Comparison of ENCODE assay signal across 8 mouse cellular contexts in genomic region chr5:125392977-125393621, GRCm38 (mm10). TPM values are rescaled to one million over a fixed set of nuclear protein-coding genes. Genes with fewer than 3 reads are reported as not detected.
DNase-seq lines count a peak whose midpoint lies in the region; ATAC-seq lines count a peak whose summit lies in the region.

No protein-coding gene starts in this region.

- peak; percentile 63 for ATAC-seq in inflammation-experienced regulatory T-cells, adult 6 months
- peak; percentile 73 for ATAC-seq in megakaryocyte-erythroid progenitor cell, adult 5-6 weeks (replicated peaks; ENCODE audit: low FRiP score, low TSS enrichment, poor library complexity, severe bottlenecking)

- DNase-seq in adrenal gland, adult (ENCODE audit: inconsistent age in 2 of 2, low spot score in 1 of 2), result peak; percentile 98 to 99
- DNase-seq in embryo, embryonic 10.5 days (ENCODE audit: low spot score), result peak; percentile 97
- DNase-seq in gastrocnemius, postnatal 14 days, result peak; percentile 97
- peak; percentile 96 to 97 for DNase-seq in left cerebral cortex, postnatal 10 days (ENCODE audit: extremely low spot score in 1 of 2, low spot score in 2 of 2)
- DNase-seq in right cerebral cortex, postnatal 25 days, result peak; percentile 94
- peak; percentile 94 to 96 for DNase-seq in urinary bladder, postnatal 4 days (ENCODE audit: low spot score in 2 of 2)

- intact Hi-C loops in gastrocnemius, postnatal 14 days (cut with DNase I; ENCODE audit: low total_unique reads), result no loop called here
- intact Hi-C loops in left cerebral cortex, postnatal 10 days (cut with DNase I), result no loop called here

RNA-seq across cellular contexts. Expression of gene Ubc, which starts 3.1 kb away (rescaled TPM):
- 1,000 to 10,000 TPM in 1 of 2 experiments, 100 to 1,000 TPM in 1; 660 to 1,001 TPM for total RNA-seq in gastrocnemius, postnatal 14 days (2021)
- 1,000 to 10,000 TPM in 2 of 3 experiments, 100 to 1,000 TPM in 1; 741 to 1,375 (median 1,290) TPM for polyA plus RNA-seq in inflammation-experienced regulatory T-cells, adult 6 months (2017; shearing (Covaris generic))
- total RNA-seq in left cerebral cortex, postnatal 10 days (2021), result 100 to 1,000 TPM; 831 to 842 TPM
- 110 and 133 TPM in 2 replicates for total RNA-seq in megakaryocyte-erythroid progenitor cell, adult 5-6 weeks (2014; fragmentation: Nextera tagmentation)
- 202 and 258 TPM in 2 replicates for total RNA-seq in megakaryocyte-erythroid progenitor cell, adult 5-6 weeks (2017)

RNA-seq across cellular contexts. Expression of gene Gm10382, which starts 4.0 kb away (rescaled TPM):
- total RNA-seq in gastrocnemius, postnatal 14 days (2021), result not detected
- polyA plus RNA-seq in inflammation-experienced regulatory T-cells, adult 6 months (2017; shearing (Covaris generic)), result 1 to 10 TPM in 2 of 3 experiments, under 1 TPM in 1; 0.65 to 1.1 (median 1.0) TPM
- under 1 TPM; 0.39 to 0.56 TPM for total RNA-seq in left cerebral cortex, postnatal 10 days (2021)
- not detected in 2 replicates for total RNA-seq in megakaryocyte-erythroid progenitor cell, adult 5-6 weeks (2014; fragmentation: Nextera tagmentation)
- total RNA-seq in megakaryocyte-erythroid progenitor cell, adult 5-6 weeks (2017), result 0.56 TPM in 1 of 2 replicates, not detected in the other

RNA-seq across cellular contexts. Expression of gene Dhx37, which starts 40.8 kb away (rescaled TPM):
- total RNA-seq in gastrocnemius, postnatal 14 days (2021), result 1 to 10 TPM; 3.6 to 4.0 TPM
- polyA plus RNA-seq in inflammation-experienced regulatory T-cells, adult 6 months (2017; shearing (Covaris generic)), result 10 to 100 TPM in 1 of 3 experiments, 1 to 10 TPM in 2; 6.9 to 10.2 (median 9.2) TPM
- total RNA-seq in left cerebral cortex, postnatal 10 days (2021), result 10 to 100 TPM; 12.2 to 14.5 TPM
- 21.2 and 34.5 TPM in 2 replicates for total RNA-seq in megakaryocyte-erythroid progenitor cell, adult 5-6 weeks (2014; fragmentation: Nextera tagmentation)
- 69.0 and 83.7 TPM in 2 replicates for total RNA-seq in megakaryocyte-erythroid progenitor cell, adult 5-6 weeks (2017)

RNA-seq across cellular contexts. Expression of gene Bri3bp, which starts 48.3 kb away (rescaled TPM):
- 1 to 10 TPM; 5.3 to 6.4 TPM for total RNA-seq in gastrocnemius, postnatal 14 days (2021)
- polyA plus RNA-seq in inflammation-experienced regulatory T-cells, adult 6 months (2017; shearing (Covaris generic)), result 10 to 100 TPM in 1 of 3 experiments, 1 to 10 TPM in 2; 5.6 to 12.9 (median 8.3) TPM
- total RNA-seq in left cerebral cortex, postnatal 10 days (2021), result 10 to 100 TPM; 81.3 to 83.6 TPM
- 37.4 and 77.0 TPM in 2 replicates for total RNA-seq in megakaryocyte-erythroid progenitor cell, adult 5-6 weeks (2014; fragmentation: Nextera tagmentation)
- total RNA-seq in megakaryocyte-erythroid progenitor cell, adult 5-6 weeks (2017), result 28.5 and 31.3 TPM in 2 replicates

RNA-seq across cellular contexts. Expression of gene Scarb1, which starts 52.2 kb away (rescaled TPM):
- 10 to 100 TPM; 55.0 to 80.1 TPM for total RNA-seq in gastrocnemius, postnatal 14 days (2021)
- 10 to 100 TPM in 1 of 3 experiments, 1 to 10 TPM in 2; 3.7 to 11.8 (median 6.6) TPM for polyA plus RNA-seq in inflammation-experienced regulatory T-cells, adult 6 months (2017; shearing (Covaris generic))
- 10 to 100 TPM; 49.1 to 52.9 TPM for total RNA-seq in left cerebral cortex, postnatal 10 days (2021)
- 71.7 and 85.8 TPM in 2 replicates for total RNA-seq in megakaryocyte-erythroid progenitor cell, adult 5-6 weeks (2014; fragmentation: Nextera tagmentation)
- total RNA-seq in megakaryocyte-erythroid progenitor cell, adult 5-6 weeks (2017), result 29.7 and 57.0 TPM in 2 replicates

Comparison
In these comparisons a context has a peak if more than half of its experiments do, and no peak if none do; other contexts are left out.
1. Peak in every context shown above with its lines: DNase-seq and ATAC-seq.